Mouse (Mus musculus): ENCODE results near the gene Pgam2. TPM values are rescaled to one million over a fixed set of nuclear protein-coding genes. Genes with fewer than 3 reads are reported as not detected.

Pgam2 gene
- 1 to 10 TPM; 2.7 to 2.9 TPM for polyA plus RNA-seq (2017; shearing (Covaris generic))

GRCm38 (mm10) chr11:5803551-5803981 lies at the start of gene Pgam2:
Gene Pgam2 (minus strand): TSS chr11:5803733.

GRCm38 (mm10) chr11:5837251-5838246 lies 34.0 kb upstream of the Pgam2 start, which contains the start of gene Polm:
Gene Polm (minus strand): TSS chr11:5838016.

GRCm38 (mm10) chr11:5788056-5789014 lies 15.2 kb downstream of the Pgam2 start, which contains the start of gene Dbnl:
Gene Dbnl (plus strand): TSS chr11:5788488.

GRCm38 (mm10) chr11:5761820-5762632 lies 41.5 kb downstream of the Pgam2 start, which contains the start of gene Urgcp:
Gene Urgcp (minus strand): TSS chr11:5762376.

Other genes starting within 250 kb of the Pgam2 start
- under 1 TPM in 1 of 2 experiments, not detected in 1; 0.55 TPM for gene Ankrd36, start 234.0 kb downstream of the Pgam2 start, polyA plus RNA-seq (2017; shearing (Covaris generic))
- gene Mrps24, start 88.1 kb downstream of the Pgam2 start, polyA plus RNA-seq (2017; shearing (Covaris generic)) = 100 to 1,000 TPM; 151 to 176 TPM
- gene Urgcp, start 41.4 kb downstream of the Pgam2 start, polyA plus RNA-seq (2017; shearing (Covaris generic)) = 10 to 100 TPM; 25.7 to 30.3 TPM
- gene Dbnl, start 15.2 kb downstream of the Pgam2 start, polyA plus RNA-seq (2017; shearing (Covaris generic)) = 100 to 1,000 TPM; 259 to 276 TPM
- 10 to 100 TPM; 36.3 to 36.9 TPM for gene Polm, start 34.3 kb upstream of the Pgam2 start, polyA plus RNA-seq (2017; shearing (Covaris generic))
- gene Aebp1, start 58.2 kb upstream of the Pgam2 start, polyA plus RNA-seq (2017; shearing (Covaris generic)) = 1 to 10 TPM in 1 of 2 experiments, under 1 TPM in 1; 0.55 to 1.2 TPM
- 10 to 100 TPM; 57.6 to 75.9 TPM for gene Pold2, start 74.6 kb upstream of the Pgam2 start, polyA plus RNA-seq (2017; shearing (Covaris generic))
- gene Myl7, start 95.0 kb upstream of the Pgam2 start, polyA plus RNA-seq (2017; shearing (Covaris generic)) = not detected
- gene Gck, start 146.3 kb upstream of the Pgam2 start, polyA plus RNA-seq (2017; shearing (Covaris generic)) = 1 to 10 TPM in 1 of 2 experiments, not detected in 1; 1.0 TPM
- gene Ykt6, start 152.0 kb upstream of the Pgam2 start, polyA plus RNA-seq (2017; shearing (Covaris generic)) = 10 to 100 TPM; 36.4 to 42.3 TPM

Data from inflammation-experienced regulatory T-cells (primary cell).